In the genomic region with DNA sequence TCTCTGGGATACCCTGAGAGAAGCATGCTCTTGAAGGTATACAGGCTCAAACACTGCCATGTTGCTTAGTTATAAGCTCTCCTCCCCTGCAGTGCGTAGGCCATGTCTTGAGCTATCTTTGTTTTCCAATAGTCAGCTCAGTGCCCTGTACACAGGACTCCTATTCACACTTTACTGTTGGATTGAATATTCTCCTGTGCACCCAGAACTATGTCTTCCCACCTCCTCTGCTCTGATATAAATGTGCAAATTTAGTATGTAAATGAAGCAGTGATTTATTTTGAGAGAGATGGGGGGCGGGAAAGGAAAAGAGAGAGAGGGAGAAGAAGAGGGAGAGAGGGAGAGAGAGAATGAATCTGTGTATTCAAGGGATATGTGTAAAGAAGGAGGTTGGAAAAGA, we compare ENCODE assay signal across 14 mouse cellular contexts.
"Had no signal": no experiment of that assay in that cellular context is flagged by ENCODE, and none has a peak within 500 bp of the region (broad histone marks: within the 10 kb centered on the region; RNA-seq: fewer than 3 reads in every experiment).

No protein-coding gene starts in this region.

- H3K9me3 ChIP-seq: limb, embryonic 10.5 days; liver, embryonic 12.5 days; midbrain, embryonic 12.5 days; stomach, embryonic 15.5 days had no signal

- H3K36me3 ChIP-seq: limb, embryonic 10.5 days; liver, embryonic 12.5 days; midbrain, embryonic 12.5 days; neural tube, embryonic 13.5 days; stomach, embryonic 15.5 days had no signal

- H3K9ac ChIP-seq: liver, embryonic 12.5 days; lung, embryonic 14.5 days; midbrain, embryonic 12.5 days; neural tube, embryonic 13.5 days; stomach, embryonic 15.5 days had no signal

- H3K4me1 ChIP-seq: limb, embryonic 10.5 days; liver, embryonic 12.5 days; stomach, embryonic 15.5 days had no signal

- H3K4me3 ChIP-seq: limb, embryonic 10.5 days; liver, embryonic 12.5 days; megakaryocyte, embryonic 14.5 days; midbrain, embryonic 12.5 days; neural tube, embryonic 13.5 days; stomach, embryonic 15.5 days had no signal

- H3K27me3 ChIP-seq: liver, embryonic 12.5 days; megakaryocyte, embryonic 14.5 days; stomach, embryonic 15.5 days had no signal

- ATAC-seq: intestine, postnatal 0 days; liver, embryonic 12.5 days; midbrain, embryonic 16.5 days had no signal

- H3K27ac ChIP-seq: limb, embryonic 10.5 days; liver, embryonic 12.5 days; macrophage; midbrain, embryonic 12.5 days; neural tube, embryonic 13.5 days; stomach, embryonic 15.5 days had no signal

- H3K4me2 ChIP-seq: liver, embryonic 12.5 days; lung, embryonic 14.5 days; midbrain, embryonic 12.5 days; neural tube, embryonic 13.5 days; stomach, embryonic 15.5 days had no signal

- DNase-seq: kidney, adult 8-10 months; kidney, postnatal 25 days; lung, embryonic 14.5 days; lung, postnatal 10 days; thymus, postnatal 4 days had no signal
